Mouse (Mus musculus): ENCODE data around the gene Sdhd.

The Sdhd gene

GRCm38 (mm10) chr9:50603189-50603997 lies at the start of gene Sdhd, which contains the start of gene Timm8b:
TSS of gene Sdhd (minus strand) at chr9:50603812.
TSS of gene Timm8b (plus strand) at chr9:50603910.
- WGBS: under 1% methylated on average over 48 of the region's 48 CpGs

GRCm38 (mm10) chr9:50650503-50650902 lies 46.9 kb upstream of the Sdhd start:
- whole genome bisulfite sequencing: 98% methylated on average over 10 of the region's 10 CpGs

GRCm38 (mm10) chr9:50646826-50647370 lies 43.3 kb upstream of the Sdhd start:
- 83% methylated on average over 10 of the region's 10 CpGs for WGBS

- WGBS: 88% methylated on average over 11 of the region's 11 CpGs
Observed at GRCm38 (mm10) chr9:50634270-50634669, 30.7 kb upstream of the Sdhd start.

- WGBS: 57% methylated on average over 2 of the region's 2 CpGs
Observed at GRCm38 (mm10) chr9:50633059-50633458, 29.4 kb upstream of the Sdhd start.

- 92% methylated on average over 6 of the region's 6 CpGs for WGBS
Observed at GRCm38 (mm10) chr9:50632016-50632688, 28.5 kb upstream of the Sdhd start.

- 88% methylated on average over 6 of the region's 8 CpGs for WGBS
Observed at GRCm38 (mm10) chr9:50630903-50631302, 27.3 kb upstream of the Sdhd start.

- 54% methylated on average over 9 of the region's 9 CpGs for WGBS
Observed at GRCm38 (mm10) chr9:50617794-50618330, 14.2 kb upstream of the Sdhd start.

GRCm38 (mm10) chr9:50616766-50617603 lies 13.4 kb upstream of the Sdhd start, which contains the start of the genes Pih1d2 and Nkapd1:
TSS of gene Pih1d2 (plus strand) at chr9:50617321.
TSS of gene Nkapd1 (minus strand) at chr9:50617464.
- whole genome bisulfite sequencing: under 1% methylated on average over 81 of the region's 81 CpGs

- 28% methylated on average over 11 of the region's 11 CpGs for WGBS
Observed at GRCm38 (mm10) chr9:50616161-50616560, 12.5 kb upstream of the Sdhd start.

- 46% methylated on average over 4 of the region's 4 CpGs for WGBS
Observed at GRCm38 (mm10) chr9:50612115-50612514, 8.5 kb upstream of the Sdhd start.

GRCm38 (mm10) chr9:50604338-50604737 lies 726 bp upstream of the Sdhd start:
- 3% methylated on average over 6 of the region's 6 CpGs for WGBS

GRCm38 (mm10) chr9:50603998-50604324 lies 349 bp upstream of the Sdhd start:
- WGBS: under 1% methylated on average over 24 of the region's 24 CpGs

GRCm38 (mm10) chr9:50602055-50602845 lies 1.4 kb downstream of the Sdhd start:
- 78% methylated on average over 7 of the region's 7 CpGs for whole genome bisulfite sequencing

- WGBS: 71% methylated on average over 6 of the region's 6 CpGs
Observed at GRCm38 (mm10) chr9:50601536-50601935, 2.1 kb downstream of the Sdhd start.

GRCm38 (mm10) chr9:50596973-50597372 lies 6.6 kb downstream of the Sdhd start:
- 92% methylated on average over 8 of the region's 8 CpGs for WGBS

- WGBS: 83% methylated on average over 12 of the region's 12 CpGs
Observed at GRCm38 (mm10) chr9:50594794-50595417, 8.7 kb downstream of the Sdhd start.

GRCm38 (mm10) chr9:50593544-50593943 lies 10.1 kb downstream of the Sdhd start:
- WGBS: 79% methylated on average over 3 of the region's 3 CpGs

- WGBS: 89% methylated on average over 9 of the region's 9 CpGs
Observed at GRCm38 (mm10) chr9:50592955-50593354, 10.7 kb downstream of the Sdhd start.

GRCm38 (mm10) chr9:50590856-50591518 lies 12.6 kb downstream of the Sdhd start:
- 65% methylated on average over 10 of the region's 10 CpGs for WGBS
